Mouse (Mus musculus) heart, embryonic 13.5 days (tissue): ENCODE measurements at regions not wholly inside any gene's neighbourhood (a gene's known extent, or its start where the extent isn't known, plus 50 kb on each side); places are given as distances from the start of the nearest gene placed in this dataset.

Experiments
- ATAC-seq: fragments of 200-750 bp; cut with Nextera tagmentation; 2 replicates; pipeline ENCODE4 v1.8.0; 2017; ENCODE audit warnings: moderate TSS enrichment; ENCODE audit not compliant: insufficient number of reproducible peaks, low FRiP score, low TSS enrichment; ENCODE audit errors: extremely low read depth
- H3K27ac ChIP-seq: fragments of 300-500 bp; sonication (generic); replicated peaks from 2 replicates; pipeline ENCODE4 v1.5.1; 2015; ENCODE audit warnings: moderate library complexity, mild to moderate bottlenecking, inconsistent platforms
- H3K27me3 ChIP-seq: fragments of 300-500 bp; sonication (generic); replicated peaks from 2 replicates; pipeline ENCODE4 v1.6.1; 2015; ENCODE audit warnings: mild to moderate bottlenecking, inconsistent platforms
- H3K36me3 ChIP-seq: fragments of 300-500 bp; sonication (generic); 2 replicates; pipeline ENCODE4 v1.6.1; 2015; ENCODE audit warnings: mild to moderate bottlenecking, inconsistent platforms
- H3K4me1 ChIP-seq: fragments of 300-500 bp; sonication (generic); 2 replicates; pipeline ENCODE4 v1.6.1; 2015; ENCODE audit warnings: inconsistent platforms
- H3K4me2 ChIP-seq: fragments of 300-500 bp; sonication (generic); 2 replicates; pipeline ENCODE4 v1.6.1; 2015; ENCODE audit warnings: inconsistent platforms, mild to moderate bottlenecking, moderate library complexity
- H3K4me3 ChIP-seq: fragments of 300-500 bp; sonication (generic); 2 replicates; pipeline ENCODE4 v1.5.1; 2015; ENCODE audit warnings: moderate library complexity, mild to moderate bottlenecking, inconsistent platforms
- H3K9ac ChIP-seq: fragments of 300-500 bp; sonication (generic); 2 replicates; pipeline ENCODE4 v1.6.1; 2015; ENCODE audit warnings: inconsistent platforms, mild to moderate bottlenecking, moderate library complexity
- H3K9me3 ChIP-seq: fragments of 300-500 bp; sonication (generic); 2 replicates; pipeline ENCODE4 v1.6.1; 2016; ENCODE audit warnings: inconsistent platforms
- WGBS: fragments of 180-500 bp; shearing (Covaris S2); methylation state at CpG from one replicate; pipeline ENCODE4 v1.1.7; 2015; ENCODE audit warnings: mixed read lengths; 5-methylcytosine and 5-hydroxymethylcytosine counted together

- 76% methylated on average over 3 of the region's 3 CpGs for WGBS
These were observed 53.9 kb upstream of the Maml3 start for GRCm38 (mm10) chr3:52158788-52159260.

GRCm38 (mm10) chr3:52161688-52162087 lies 56.8 kb upstream of the Maml3 start:
- 29% methylated on average over 3 of the region's 3 CpGs for WGBS
- Histone ChIP-seq H3K27ac (no peak overlapping the region), H3K4me2 (no peak overlapping the region), H3K9ac (no peak overlapping the region), H3K9me3 (no peaks in the 10 kb centered on the region), H3K36me3 (no peaks in the 10 kb centered on the region), H3K27me3 (0 out of 2 replicates have a peak, but pooled peaks cover 3% of the 10 kb centered on the region), H3K4me1 (peaks cover 12% of the 10 kb centered on the region), H3K4me3 (no peak overlapping the region)
- peak; percentile 14; the same call in 1 of the 2 replicates for ATAC-seq

More at GRCm38 (mm10) chr3:52158788-52159260, 53.9 kb upstream of the Maml3 start:
- Histone ChIP-seq H3K4me2 (no peak overlapping the region), H3K4me3 (no peak overlapping the region), H3K4me1 (peaks cover 12% of the 10 kb centered on the region), H3K9me3 (peaks cover 11% of the 10 kb centered on the region), H3K36me3 (no peaks in the 10 kb centered on the region), H3K27ac (no peak overlapping the region), H3K9ac (no peak overlapping the region), H3K27me3 (0 out of 2 replicates have a peak, but pooled peaks cover 2% of the 10 kb centered on the region)
- ATAC-seq: no peak

- H3K27ac ChIP-seq: no peak overlapping the region
- no peak for ATAC-seq
- H3K9me3 ChIP-seq: no peaks in the 10 kb centered on the region
- H3K27me3 ChIP-seq: 0 out of 2 replicates have a peak, but pooled peaks cover 8% of the 10 kb centered on the region
- H3K4me1 ChIP-seq: peaks cover 9% of the 10 kb centered on the region
- WGBS: 72% methylated on average over 16 of the region's 16 CpGs
- no peaks in the 10 kb centered on the region for H3K36me3 ChIP-seq
- H3K4me3 ChIP-seq: no peak overlapping the region
- no peak overlapping the region for H3K4me2 ChIP-seq
- H3K9ac ChIP-seq: no peak overlapping the region
These were observed 59.1 kb upstream of the Maml3 start for GRCm38 (mm10) chr3:52163990-52164389.

- H3K4me1 ChIP-seq: no peaks in the 10 kb centered on the region
- H3K9ac ChIP-seq: no peak overlapping the region
- no peak overlapping the region for H3K27ac ChIP-seq
- H3K4me2 ChIP-seq: no peak overlapping the region
- no peak overlapping the region for H3K4me3 ChIP-seq
- 88% methylated on average over 7 of the region's 7 CpGs for WGBS
- H3K9me3 ChIP-seq: no peaks in the 10 kb centered on the region
- no peak for ATAC-seq
- 0 out of 2 replicates have a peak, but pooled peaks cover 11% of the 10 kb centered on the region for H3K27me3 ChIP-seq
- H3K36me3 ChIP-seq: no peaks in the 10 kb centered on the region
These were observed 62.5 kb upstream of the Maml3 start for GRCm38 (mm10) chr3:52167420-52167819.

- WGBS: 91% methylated on average over 7 of the region's 7 CpGs
- no peak for ATAC-seq
These were observed 66.0 kb upstream of the Maml3 start for GRCm38 (mm10) chr3:52170847-52171246.

GRCm38 (mm10) chr3:52171303-52171702 lies 66.4 kb upstream of the Maml3 start:
- Histone ChIP-seq H3K27ac (no peak overlapping the region), H3K27me3 (0 out of 2 replicates have a peak, but pooled peaks cover 9% of the 10 kb centered on the region), H3K9ac (no peak overlapping the region), H3K36me3 (no peaks in the 10 kb centered on the region), H3K9me3 (no peaks in the 10 kb centered on the region), H3K4me3 (no peak overlapping the region), H3K4me2 (no peak overlapping the region), H3K4me1 (peaks cover 8% of the 10 kb centered on the region)
- WGBS: 83% methylated on average over 5 of the region's 5 CpGs
- no peak for ATAC-seq

More at GRCm38 (mm10) chr3:52170847-52171246, 66.0 kb upstream of the Maml3 start:
- Histone ChIP-seq H3K9ac (no peak overlapping the region), H3K4me3 (no peak overlapping the region), H3K27ac (no peak overlapping the region), H3K9me3 (no peaks in the 10 kb centered on the region), H3K27me3 (0 out of 2 replicates have a peak, but pooled peaks cover 9% of the 10 kb centered on the region), H3K4me1 (0 out of 2 replicates have a peak, but pooled peaks cover 4% of the 10 kb centered on the region), H3K4me2 (no peak overlapping the region), H3K36me3 (no peaks in the 10 kb centered on the region)

- Histone ChIP-seq H3K9me3 (no peaks in the 10 kb centered on the region), H3K4me2 (no peak overlapping the region), H3K27me3 (0 out of 2 replicates have a peak, but pooled peaks cover 3% of the 10 kb centered on the region), H3K4me3 (no peak overlapping the region), H3K4me1 (peaks cover 21% of the 10 kb centered on the region), H3K9ac (no peak overlapping the region), H3K27ac (no peak overlapping the region), H3K36me3 (no peaks in the 10 kb centered on the region)
- ATAC-seq: no peak
- WGBS: 85% methylated on average over 1 of the region's 1 CpGs
These were observed 68.6 kb upstream of the Maml3 start for GRCm38 (mm10) chr3:52173490-52173889.

GRCm38 (mm10) chr3:52176108-52176507 lies 71.2 kb upstream of the Maml3 start:
- H3K4me3 ChIP-seq: no peak overlapping the region
- H3K4me2 ChIP-seq: no peak overlapping the region
- H3K4me1 ChIP-seq: peaks cover 47% of the 10 kb centered on the region
- H3K36me3 ChIP-seq: no peaks in the 10 kb centered on the region
- no peaks in the 10 kb centered on the region for H3K9me3 ChIP-seq
- H3K9ac ChIP-seq: no peak overlapping the region
- WGBS: 76% methylated on average over 8 of the region's 8 CpGs
- ATAC-seq: no peak
- no peaks in the 10 kb centered on the region for H3K27me3 ChIP-seq
- no peak overlapping the region for H3K27ac ChIP-seq

- H3K9me3 ChIP-seq: no peaks in the 10 kb centered on the region
- whole genome bisulfite sequencing: 73% methylated on average over 9 of the region's 9 CpGs
- H3K27me3 ChIP-seq: no peaks in the 10 kb centered on the region
- peak overlapping the region; percentile 96 for H3K27ac ChIP-seq
- no peak overlapping the region for H3K4me3 ChIP-seq
- ATAC-seq: no peak
- H3K9ac ChIP-seq: peak overlapping the region; percentile 76
- H3K36me3 ChIP-seq: no peaks in the 10 kb centered on the region
- peak overlapping the region; percentile 59 for H3K4me2 ChIP-seq
- peaks cover 54% of the 10 kb centered on the region for H3K4me1 ChIP-seq
These were observed 74.0 kb upstream of the Maml3 start for GRCm38 (mm10) chr3:52178851-52179250.

GRCm38 (mm10) chr3:52179686-52180085 lies 74.8 kb upstream of the Maml3 start:
- 6% methylated on average over 12 of the region's 12 CpGs for WGBS
- ATAC-seq: no peak
- H3K27ac ChIP-seq: peak overlapping the region; percentile 96

GRCm38 (mm10) chr3:52180306-52180705 lies 75.4 kb upstream of the Maml3 start:
- no peaks in the 10 kb centered on the region for H3K9me3 ChIP-seq
- WGBS: 44% methylated on average over 8 of the region's 8 CpGs
- peak overlapping the region; percentile 59 for H3K4me2 ChIP-seq
- peak overlapping the region; percentile 96 for H3K27ac ChIP-seq
- no peak overlapping the region for H3K4me3 ChIP-seq
- H3K36me3 ChIP-seq: no peaks in the 10 kb centered on the region
- H3K9ac ChIP-seq: peak overlapping the region; percentile 76
- no peaks in the 10 kb centered on the region for H3K27me3 ChIP-seq
- ATAC-seq: no peak
- peaks cover 50% of the 10 kb centered on the region for H3K4me1 ChIP-seq

More at GRCm38 (mm10) chr3:52179686-52180085, 74.8 kb upstream of the Maml3 start:
- H3K9ac ChIP-seq: peak overlapping the region; percentile 76
- peaks cover 54% of the 10 kb centered on the region for H3K4me1 ChIP-seq
- no peaks in the 10 kb centered on the region for H3K27me3 ChIP-seq
- no peaks in the 10 kb centered on the region for H3K9me3 ChIP-seq
- H3K4me3 ChIP-seq: peak overlapping the region; percentile 23
- peak overlapping the region; percentile 59 for H3K4me2 ChIP-seq
- no peaks in the 10 kb centered on the region for H3K36me3 ChIP-seq

- no peaks in the 10 kb centered on the region for H3K36me3 ChIP-seq
- H3K4me2 ChIP-seq: peak overlapping the region; percentile 35
- 0 out of 2 replicates have a peak overlapping the region, but pooled peaks have one; percentile 37 for H3K9ac ChIP-seq
- H3K4me1 ChIP-seq: peaks cover 50% of the 10 kb centered on the region
- H3K27ac ChIP-seq: peak overlapping the region; percentile 96
- no peaks in the 10 kb centered on the region for H3K9me3 ChIP-seq
- ATAC-seq: peak; percentile 65; the same call in 1 of the 2 replicates
- 20% methylated on average over 10 of the region's 10 CpGs for WGBS
- no peaks in the 10 kb centered on the region for H3K27me3 ChIP-seq
- H3K4me3 ChIP-seq: no peak overlapping the region
These were observed 75.9 kb upstream of the Maml3 start for GRCm38 (mm10) chr3:52180785-52181184.
